Mouse (Mus musculus) heart, postnatal 0 days (tissue): ENCODE data around the gene Prpsap2.

Source experiments
- CTCF ChIP-seq: IDR thresholded peaks from 2 replicates; pipeline ENCODE4 v1.5.1; 2016; ENCODE audit warnings: antibody characterized with exemption, control low read depth, low read depth
- EP300 ChIP-seq: IDR thresholded peaks from 2 replicates; pipeline ENCODE4 v1.6.1; 2016; ENCODE audit warnings: antibody characterized with exemption, low read depth

GRCm38 (mm10) chr11:61720636-61721035, 41.3 kb downstream of the Prpsap2 start, which contains the start of gene Slc5a10:
- no peak for TF ChIP-seq CTCF
- TF ChIP-seq EP300: no peak
